Mouse (Mus musculus): ENCODE data around the gene Tbx15. TPM values are rescaled to one million over a fixed set of nuclear protein-coding genes. Genes with fewer than 3 reads are reported as not detected.

Gene Tbx15
- polyA plus RNA-seq, 1 experiment from 2014 or later = 0.66 TPM

- Histone ChIP-seq H3K4me2 (ENCODE audit: low read length) (no peak overlapping the region), H3K36me3 (ENCODE audit: control insufficient read depth, insufficient read depth, low read length) (no peaks in the 10 kb centered on the region), H3K4me3 (ENCODE audit: low read length) (no peak overlapping the region), H3K27me3 (replicated peaks; ENCODE audit: control insufficient read depth, insufficient read depth, low read length) (peaks cover 86% of the 10 kb centered on the region), H3K27ac (ENCODE audit: low read depth, low read length) (no peak overlapping the region), H3K9ac (ENCODE audit: low read depth, low read length) (no peak overlapping the region), H3K9me3 (ENCODE audit: control insufficient read depth, low read length) (no peaks in the 10 kb centered on the region), H3K4me1 (ENCODE audit: control insufficient read depth, insufficient read depth, low read depth, low read length) (no peaks in the 10 kb centered on the region)
- ATAC-seq = no peak
- WGBS = 8% methylated on average over 4 of the region's 4 CpGs
Observed at GRCm38 (mm10) chr3:99247586-99247985, 7.4 kb downstream of the Tbx15 start.

- Histone ChIP-seq H3K36me3 (ENCODE audit: control insufficient read depth, insufficient read depth, low read length) (no peaks in the 10 kb centered on the region), H3K4me3 (ENCODE audit: low read length) (no peak overlapping the region), H3K4me1 (ENCODE audit: control insufficient read depth, insufficient read depth, low read depth, low read length) (peaks cover 2% of the 10 kb centered on the region; the same call in 1 of the 2 replicates), H3K27ac (ENCODE audit: low read depth, low read length) (no peak overlapping the region), H3K27me3 (replicated peaks; ENCODE audit: control insufficient read depth, insufficient read depth, low read length) (peaks cover 84% of the 10 kb centered on the region), H3K9me3 (ENCODE audit: control insufficient read depth, low read length) (no peaks in the 10 kb centered on the region), H3K9ac (ENCODE audit: low read depth, low read length) (no peak overlapping the region), H3K4me2 (ENCODE audit: low read length) (no peak overlapping the region)
- no peak for ATAC-seq
- WGBS = 4% methylated on average over 28 of the region's 28 CpGs
Observed at GRCm38 (mm10) chr3:99247996-99248801, 8.0 kb downstream of the Tbx15 start.

GRCm38 (mm10) chr3:99248831-99249550 is 8.8 kb downstream of the Tbx15 start:
- no peak overlapping the region for H3K4me3 ChIP-seq (ENCODE audit: low read length)
- H3K27ac ChIP-seq (ENCODE audit: low read depth, low read length) = no peak overlapping the region
- no peak overlapping the region for H3K9ac ChIP-seq (ENCODE audit: low read depth, low read length)
- peaks cover 9% of the 10 kb centered on the region for H3K4me1 ChIP-seq (ENCODE audit: control insufficient read depth, insufficient read depth, low read depth, low read length)
- H3K4me2 ChIP-seq (ENCODE audit: low read length) = no peak overlapping the region
- ATAC-seq = no peak
- WGBS = 2% methylated on average over 25 of the region's 25 CpGs
- H3K9me3 ChIP-seq (ENCODE audit: control insufficient read depth, low read length) = no peaks in the 10 kb centered on the region
- peaks cover 77% of the 10 kb centered on the region for H3K27me3 ChIP-seq (replicated peaks; ENCODE audit: control insufficient read depth, insufficient read depth, low read length)
- H3K36me3 ChIP-seq (ENCODE audit: control insufficient read depth, insufficient read depth, low read length) = no peaks in the 10 kb centered on the region

DNA sequence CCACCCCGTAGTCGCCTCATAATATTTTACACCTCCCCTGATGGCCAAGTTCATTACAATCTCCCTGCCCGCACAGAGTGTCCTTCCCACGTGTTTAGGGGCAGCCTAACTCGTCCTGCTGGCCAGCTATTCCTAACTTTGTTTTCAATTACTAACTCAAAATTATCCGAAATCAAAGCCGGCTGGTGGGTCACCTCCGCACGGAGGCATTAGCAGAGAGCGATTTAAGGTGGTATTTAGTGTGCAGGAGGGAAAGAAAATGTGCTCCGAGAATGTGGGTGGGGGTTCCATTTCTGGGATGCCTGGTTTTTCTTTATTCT is 9.3 kb downstream of the Tbx15 start:
- no peak for ATAC-seq
- H3K4me3 ChIP-seq (ENCODE audit: low read length) = no peak overlapping the region
- no peaks in the 10 kb centered on the region for H3K36me3 ChIP-seq (ENCODE audit: control insufficient read depth, insufficient read depth, low read length)
- H3K9me3 ChIP-seq (ENCODE audit: control insufficient read depth, low read length) = no peaks in the 10 kb centered on the region
- H3K9ac ChIP-seq (ENCODE audit: low read depth, low read length) = no peak overlapping the region
- no peak overlapping the region for H3K4me2 ChIP-seq (ENCODE audit: low read length)
- H3K4me1 ChIP-seq (ENCODE audit: control insufficient read depth, insufficient read depth, low read depth, low read length) = peaks cover 9% of the 10 kb centered on the region
- 4% methylated on average over 11 of the region's 11 CpGs for WGBS
- H3K27me3 ChIP-seq (replicated peaks; ENCODE audit: control insufficient read depth, insufficient read depth, low read length) = peaks cover 75% of the 10 kb centered on the region
- no peak overlapping the region for H3K27ac ChIP-seq (ENCODE audit: low read depth, low read length)

GRCm38 (mm10) chr3:99249906-99250305 is 9.7 kb downstream of the Tbx15 start:
- Histone ChIP-seq H3K27me3 (replicated peaks; ENCODE audit: control insufficient read depth, insufficient read depth, low read length) (peaks cover 73% of the 10 kb centered on the region), H3K27ac (ENCODE audit: low read depth, low read length) (no peak overlapping the region), H3K9ac (ENCODE audit: low read depth, low read length) (no peak overlapping the region), H3K4me2 (ENCODE audit: low read length) (no peak overlapping the region), H3K9me3 (ENCODE audit: control insufficient read depth, low read length) (peaks cover 3% of the 10 kb centered on the region), H3K4me1 (ENCODE audit: control insufficient read depth, insufficient read depth, low read depth, low read length) (peaks cover 9% of the 10 kb centered on the region), H3K4me3 (ENCODE audit: low read length) (no peak overlapping the region), H3K36me3 (ENCODE audit: control insufficient read depth, insufficient read depth, low read length) (no peaks in the 10 kb centered on the region)
- under 1% methylated on average over 6 of the region's 6 CpGs for WGBS
- no peak for ATAC-seq

- Histone ChIP-seq H3K36me3 (ENCODE audit: control insufficient read depth, insufficient read depth, low read length) (no peaks in the 10 kb centered on the region), H3K27me3 (replicated peaks; ENCODE audit: control insufficient read depth, insufficient read depth, low read length) (peaks cover 65% of the 10 kb centered on the region), H3K4me2 (ENCODE audit: low read length) (no peak overlapping the region), H3K27ac (ENCODE audit: low read depth, low read length) (no peak overlapping the region), H3K9me3 (ENCODE audit: control insufficient read depth, low read length) (peaks cover 6% of the 10 kb centered on the region), H3K9ac (ENCODE audit: low read depth, low read length) (no peak overlapping the region), H3K4me3 (ENCODE audit: low read length) (no peak overlapping the region), H3K4me1 (ENCODE audit: control insufficient read depth, insufficient read depth, low read depth, low read length) (peaks cover 9% of the 10 kb centered on the region)
- 12% methylated on average over 6 of the region's 6 CpGs for WGBS
- no peak for ATAC-seq
Observed at GRCm38 (mm10) chr3:99251271-99252165, 11.3 kb downstream of the Tbx15 start.

DNA sequence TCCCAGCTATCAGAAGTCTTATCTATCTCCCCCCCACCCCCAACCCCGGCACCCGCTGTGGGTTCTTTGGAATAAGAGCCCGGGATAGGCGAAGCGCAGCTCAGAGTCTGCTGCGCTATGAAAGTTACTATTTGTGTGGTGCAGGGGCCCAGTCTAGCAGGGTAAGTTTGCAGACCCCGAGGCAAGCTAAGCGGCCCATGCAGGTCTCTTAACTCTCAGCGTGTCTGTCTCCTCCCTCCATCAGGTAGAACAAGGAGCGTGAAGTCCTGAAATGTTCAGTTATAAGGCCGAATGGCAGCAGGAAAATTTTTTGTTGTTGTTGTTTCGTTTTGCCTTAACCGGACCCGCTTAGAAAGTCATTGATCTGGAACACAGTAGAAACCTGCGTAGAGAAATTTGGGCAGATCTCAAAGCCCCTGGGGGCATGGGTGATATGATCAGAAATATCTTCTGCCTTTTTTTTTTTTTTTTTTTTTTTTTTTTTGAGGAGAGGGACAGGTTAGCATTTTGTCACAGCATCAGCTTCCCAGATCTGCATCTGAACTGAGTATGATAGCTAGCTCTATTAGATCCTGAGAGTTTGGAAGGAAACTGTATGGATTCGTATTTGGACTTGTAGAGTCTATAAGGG is 12.4 kb downstream of the Tbx15 start:
- peaks cover 67% of the 10 kb centered on the region for H3K27me3 ChIP-seq (replicated peaks; ENCODE audit: control insufficient read depth, insufficient read depth, low read length)
- H3K4me2 ChIP-seq (ENCODE audit: low read length) = no peak overlapping the region
- H3K36me3 ChIP-seq (ENCODE audit: control insufficient read depth, insufficient read depth, low read length) = no peaks in the 10 kb centered on the region
- no peak overlapping the region for H3K27ac ChIP-seq (ENCODE audit: low read depth, low read length)
- ATAC-seq = no peak
- H3K4me1 ChIP-seq (ENCODE audit: control insufficient read depth, insufficient read depth, low read depth, low read length) = peaks cover 9% of the 10 kb centered on the region
- H3K4me3 ChIP-seq (ENCODE audit: low read length) = no peak overlapping the region
- WGBS = 4% methylated on average over 16 of the region's 16 CpGs
- no peak overlapping the region for H3K9ac ChIP-seq (ENCODE audit: low read depth, low read length)
- peaks cover 6% of the 10 kb centered on the region for H3K9me3 ChIP-seq (ENCODE audit: control insufficient read depth, low read length)

- WGBS = under 1% methylated on average over 12 of the region's 12 CpGs
- Histone ChIP-seq H3K27me3 (replicated peaks; ENCODE audit: control insufficient read depth, insufficient read depth, low read length) (peaks cover 67% of the 10 kb centered on the region), H3K9ac (ENCODE audit: low read depth, low read length) (no peak overlapping the region), H3K4me3 (ENCODE audit: low read length) (no peak overlapping the region; the same call in 1 of the 2 replicates), H3K36me3 (ENCODE audit: control insufficient read depth, insufficient read depth, low read length) (no peaks in the 10 kb centered on the region), H3K9me3 (ENCODE audit: control insufficient read depth, low read length) (peaks cover 6% of the 10 kb centered on the region), H3K4me1 (ENCODE audit: control insufficient read depth, insufficient read depth, low read depth, low read length) (peaks cover 9% of the 10 kb centered on the region), H3K27ac (ENCODE audit: low read depth, low read length) (no peak overlapping the region), H3K4me2 (ENCODE audit: low read length) (peak overlapping the region; percentile 64)
- no peak for ATAC-seq
Observed at GRCm38 (mm10) chr3:99253092-99253488, 12.9 kb downstream of the Tbx15 start.
